Mouse (Mus musculus) cerebellum, adult 2 months (tissue): ENCODE data around the gene Kcnq4. TPM values are rescaled to one million over a fixed set of nuclear protein-coding genes. Genes with fewer than 3 reads are reported as not detected.

ENCODE experiments used
- DNase-seq, 2 experiments: peaks; one replicate each; pipeline ENCODE4 v3.0.0; 2021
- H3K27ac ChIP-seq: fragments of 200-500 bp; 2 replicates; pipeline ENCODE4 v1.5.1; 2012; ENCODE audit warnings: low read length, control low read depth, inconsistent platforms; ENCODE audit not compliant: insufficient read depth
- H3K27me3 ChIP-seq: fragments of 200-500 bp; 2 replicates; pipeline ENCODE4 v1.6.1; 2012; ENCODE audit warnings: inconsistent platforms, mild to moderate bottlenecking, low read length, moderate library complexity; ENCODE audit not compliant: control insufficient read depth, insufficient read depth
- H3K4me1 ChIP-seq: fragments of 200-500 bp; 2 replicates; pipeline ENCODE4 v1.6.1; 2011; ENCODE audit warnings: low read length; ENCODE audit not compliant: control insufficient read depth, insufficient read depth
- H3K4me3 ChIP-seq: fragments of 200-500 bp; replicated peaks from 2 replicates; pipeline ENCODE3; 2011; ENCODE audit warnings: mild to moderate bottlenecking, low read depth, low read length, control low read depth; ENCODE audit not compliant: insufficient read depth
- CTCF ChIP-seq: fragments of 200-500 bp; IDR thresholded peaks from 2 replicates; pipeline ENCODE4 v1.5.1; 2011; ENCODE audit warnings: low read depth, mild to moderate bottlenecking, control low read depth, low read length, moderate library complexity, borderline replicate concordance; ENCODE audit not compliant: insufficient read depth
- POLR2A ChIP-seq: fragments of 200-500 bp; IDR thresholded peaks from 2 replicates; pipeline ENCODE4 v1.6.1; 2011; ENCODE audit warnings: low read length, control low read depth, borderline replicate concordance; ENCODE audit not compliant: insufficient read depth
- WGBS: fragments of 180-500 bp; shearing (Covaris S2); methylation state at CpG from one replicate; pipeline ENCODE4 v1.1.7; 2018; 5-methylcytosine and 5-hydroxymethylcytosine counted together
- polyA plus RNA-seq: library from polyadenylated mRNA; depleted of rRNA; stranded (reverse); fragments of >200 nt; gene quantifications from 2 replicates; pipeline ENCODE4 v1.2.3, GENCODE M21; 2012; rRNA removed

Gene Kcnq4
- polyA plus RNA-seq, 1 experiment = 15.2 TPM

GRCm38 (mm10) chr4:120649369-120650207, 98.8 kb downstream of the Kcnq4 start:
- Histone ChIP-seq H3K27ac (peak overlapping the region; percentile 8; the same call in 1 of the 2 replicates), H3K4me3 (peak overlapping the region; percentile 63), H3K27me3 (no peaks in the 10 kb centered on the region), H3K4me1 (peaks cover 13% of the 10 kb centered on the region; the same call in 1 of the 2 replicates)
- peak; percentile 67 to 73 for DNase-seq
- WGBS = 4% methylated on average over 55 of the region's 55 CpGs
- TF ChIP-seq POLR2A (peak; percentile 14; the same call in 1 of the 2 replicates), CTCF (no peak)

Other genes with a start within 250 kb of the Kcnq4 start
- gene Slfnl1, start 216.4 kb downstream of the Kcnq4 start, polyA plus RNA-seq = 0.25 and 0.31 TPM in 2 replicates
- 28.8 and 29.7 TPM in 2 replicates for gene Ctps, start 178.3 kb downstream of the Kcnq4 start, polyA plus RNA-seq
- gene Gm8439, start 159.9 kb downstream of the Kcnq4 start, polyA plus RNA-seq = not detected in 2 replicates
- 9.3 and 12.5 TPM in 2 replicates for gene Cited4, start 82.0 kb downstream of the Kcnq4 start, polyA plus RNA-seq
- gene Nfyc, start 83.0 kb upstream of the Kcnq4 start, polyA plus RNA-seq = 150 and 172 TPM in 2 replicates
- gene Rims3, start 106.2 kb upstream of the Kcnq4 start, polyA plus RNA-seq = 104 and 118 TPM in 2 replicates
- gene Exo5, start 176.4 kb upstream of the Kcnq4 start, polyA plus RNA-seq = 9.4 and 10.1 TPM in 2 replicates
- gene Zfp69, start 203.1 kb upstream of the Kcnq4 start, polyA plus RNA-seq = 1.9 and 3.1 TPM in 2 replicates